Mouse (Mus musculus) cortical plate, adult 2 months (tissue): ENCODE measurements at regions not wholly inside any gene's neighbourhood (a gene's known extent, or its start where the extent isn't known, plus 50 kb on each side); places are given as distances from the start of the nearest gene placed in this dataset.
A peak's percentile ranks its signal among the peaks of the same experiment; 100 is the strongest.

ENCODE experiments used
- H3K27ac ChIP-seq: fragments of 200-500 bp; 2 replicates; pipeline ENCODE4 v1.5.1; 2012; ENCODE audit warnings: low read length, control low read depth, inconsistent platforms; ENCODE audit not compliant: insufficient read depth
- H3K4me1 ChIP-seq: fragments of 200-500 bp; 2 replicates; pipeline ENCODE4 v1.6.1; 2011; ENCODE audit warnings: low read length; ENCODE audit not compliant: control insufficient read depth, insufficient read depth
- H3K4me3 ChIP-seq: fragments of 200-500 bp; 2 replicates; pipeline ENCODE4 v1.5.1; 2011; ENCODE audit warnings: mild to moderate bottlenecking, low read length, control low read depth; ENCODE audit not compliant: insufficient read depth
- CTCF ChIP-seq: fragments of 200-500 bp; IDR thresholded peaks from 2 replicates; pipeline ENCODE4 v1.5.1; 2011; ENCODE audit warnings: mild to moderate bottlenecking, control low read depth, low read length; ENCODE audit not compliant: insufficient read depth; ENCODE audit errors: extremely low read depth
- POLR2A ChIP-seq: fragments of 200-500 bp; IDR thresholded peaks from 2 replicates; pipeline ENCODE4 v1.6.1; 2011; ENCODE audit warnings: mild to moderate bottlenecking, low read length, control low read depth; ENCODE audit not compliant: insufficient read depth; ENCODE audit errors: extremely low read depth

DNA sequence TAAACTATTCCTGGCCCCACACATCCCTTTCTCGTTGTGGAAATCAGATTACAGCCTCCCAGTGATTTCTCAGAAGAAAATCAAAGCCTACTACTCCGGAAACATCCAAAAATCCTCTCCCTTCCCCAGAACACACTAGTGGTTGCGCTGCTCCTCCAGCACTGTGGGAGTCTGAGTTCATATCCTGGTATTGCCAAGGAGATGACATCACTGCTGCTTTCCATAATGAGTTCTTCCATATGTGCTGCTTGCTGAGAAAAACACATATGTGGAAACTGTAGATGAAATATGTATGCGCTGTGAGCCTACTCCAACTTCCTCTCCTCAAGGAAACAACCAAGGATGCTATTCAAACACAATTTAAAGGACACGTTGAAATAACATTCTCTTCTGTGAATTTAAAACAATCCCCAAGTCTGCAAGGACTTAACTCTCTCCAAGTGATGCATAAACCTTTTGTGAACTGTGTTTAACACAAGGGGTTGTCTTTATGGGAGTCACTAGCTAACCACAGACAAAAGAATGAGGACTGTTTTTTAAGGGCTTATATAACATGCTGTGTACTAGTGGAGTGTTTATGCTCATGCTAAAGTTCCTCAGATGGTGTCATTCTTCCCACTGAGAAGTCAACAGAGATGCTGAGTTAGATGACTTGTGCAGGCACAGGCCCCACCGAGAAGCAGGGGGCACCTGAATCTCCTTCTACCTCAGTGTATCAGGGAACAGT is 891.6 kb downstream of the Gsdmc2 start:
- H3K4me3 ChIP-seq, result no peak overlapping the region
- TF ChIP-seq POLR2A (no peak), CTCF (no peak)
- peaks cover 2% of the 10 kb centered on the region; the same call in 1 of the 2 replicates for H3K4me1 ChIP-seq
- no peak overlapping the region for H3K27ac ChIP-seq

- H3K4me1 ChIP-seq, result peaks cover 2% of the 10 kb centered on the region; the same call in 1 of the 2 replicates
- H3K27ac ChIP-seq, result no peak overlapping the region
- no peak overlapping the region for H3K4me3 ChIP-seq
- TF ChIP-seq POLR2A, result no peak
Observed at GRCm38 (mm10) chr15:62952487-62953214, 892.3 kb downstream of the Gsdmc2 start.

GRCm38 (mm10) chr15:62939416-62939815 is 905.6 kb downstream of the Gsdmc2 start:
- Histone ChIP-seq H3K4me3 (no peak overlapping the region), H3K27ac (no peak overlapping the region), H3K4me1 (no peaks in the 10 kb centered on the region)
- TF ChIP-seq POLR2A, result no peak
- TF ChIP-seq CTCF, result no peak

- Histone ChIP-seq H3K4me3 (no peak overlapping the region), H3K27ac (no peak overlapping the region), H3K4me1 (no peaks in the 10 kb centered on the region)
- TF ChIP-seq CTCF (no peak), POLR2A (no peak)
Observed at GRCm38 (mm10) chr15:62937756-62938155, 907.2 kb downstream of the Gsdmc2 start.

GRCm38 (mm10) chr15:62934522-62935189 is 910.3 kb downstream of the Gsdmc2 start:
- no peaks in the 10 kb centered on the region for H3K4me1 ChIP-seq
- TF ChIP-seq CTCF, result no peak
- TF ChIP-seq POLR2A, result no peak
- H3K27ac ChIP-seq, result no peak overlapping the region
- H3K4me3 ChIP-seq, result no peak overlapping the region

- Histone ChIP-seq H3K4me1 (no peaks in the 10 kb centered on the region; the same call in 1 of the 2 replicates), H3K27ac (no peak overlapping the region), H3K4me3 (no peak overlapping the region)
- TF ChIP-seq CTCF, result no peak
- TF ChIP-seq POLR2A, result no peak
Observed at GRCm38 (mm10) chr15:62920520-62920919, 924.5 kb downstream of the Gsdmc2 start.

DNA sequence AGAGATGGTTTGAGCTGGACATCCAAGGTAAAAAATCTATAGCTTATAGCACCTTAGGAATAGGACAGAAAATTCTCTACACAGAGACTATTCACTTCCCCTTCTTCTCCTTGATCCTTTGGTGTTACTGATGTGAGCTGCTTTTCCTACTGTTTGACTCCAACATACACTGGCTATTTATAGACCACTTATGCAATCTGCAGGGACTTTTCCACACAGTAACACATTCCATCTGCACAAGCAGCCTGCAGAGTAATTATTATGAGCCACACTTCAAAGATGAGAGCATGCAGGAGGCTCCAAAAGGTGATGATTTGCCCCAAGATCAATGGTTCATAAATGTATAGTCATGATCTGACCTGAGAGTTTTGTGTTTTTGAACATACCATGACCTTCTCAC is 925.7 kb downstream of the Gsdmc2 start:
- Histone ChIP-seq H3K4me1 (no peaks in the 10 kb centered on the region; the same call in 1 of the 2 replicates), H3K27ac (peak overlapping the region; percentile 29; the same call in 1 of the 2 replicates), H3K4me3 (no peak overlapping the region)
- TF ChIP-seq POLR2A, result no peak
- TF ChIP-seq CTCF, result no peak

- Histone ChIP-seq H3K27ac (no peak overlapping the region), H3K4me3 (no peak overlapping the region), H3K4me1 (no peaks in the 10 kb centered on the region)
- TF ChIP-seq POLR2A, result no peak
- no peak for TF ChIP-seq CTCF
Observed at GRCm38 (mm10) chr15:62908379-62908778, 936.6 kb downstream of the Gsdmc2 start.

GRCm38 (mm10) chr15:62907181-62907580 is 937.8 kb downstream of the Gsdmc2 start:
- TF ChIP-seq POLR2A (no peak), CTCF (no peak)
- H3K27ac ChIP-seq, result no peak overlapping the region
- no peak overlapping the region for H3K4me3 ChIP-seq

More at GRCm38 (mm10) chr15:62907181-62907580, 937.8 kb downstream of the Gsdmc2 start:
- H3K4me1 ChIP-seq, result no peaks in the 10 kb centered on the region; the same call in 1 of the 2 replicates
